Mouse (Mus musculus) liver, postnatal 0 days (tissue): ENCODE data around the gene Ppm1l. TPM values are rescaled to one million over a fixed set of nuclear protein-coding genes. Genes with fewer than 3 reads are reported as not detected.

Source experiments
- ATAC-seq: fragments of 200-750 bp; cut with Nextera tagmentation; 2 replicates; pipeline ENCODE4 v1.8.0; 2017; ENCODE audit warnings: mild to moderate bottlenecking, moderate library complexity
- DNase-seq: peaks from one replicate; pipeline ENCODE4 v3.0.0-alpha.2; 2016
- H3K27ac ChIP-seq: fragments of 300-500 bp; sonication (generic); 2 replicates; pipeline ENCODE4 v1.5.1; 2014; ENCODE audit warnings: antibody characterized with exemption, moderate library complexity, mild to moderate bottlenecking, low read depth
- H3K27me3 ChIP-seq: fragments of 300-500 bp; sonication (generic); 2 replicates; pipeline ENCODE4 v1.6.1; 2014; ENCODE audit warnings: low read length, control low read depth, mixed read lengths; ENCODE audit not compliant: insufficient read depth
- H3K36me3 ChIP-seq: fragments of 300-500 bp; sonication (generic); replicated peaks from 2 replicates; pipeline ENCODE4 v1.6.1; 2014; ENCODE audit warnings: mild to moderate bottlenecking, control low read depth, low read length, moderate library complexity, mixed read lengths; ENCODE audit not compliant: insufficient read depth
- H3K4me1 ChIP-seq: fragments of 300-500 bp; sonication (generic); 2 replicates; pipeline ENCODE4 v1.6.1; 2014; ENCODE audit warnings: antibody characterized with exemption, mild to moderate bottlenecking, control low read depth; ENCODE audit not compliant: insufficient read depth
- H3K4me2 ChIP-seq: fragments of 300-500 bp; sonication (generic); 2 replicates; pipeline ENCODE4 v1.6.1; 2014; ENCODE audit warnings: low read depth, mild to moderate bottlenecking, low read length, moderate library complexity, mixed read lengths
- H3K4me3 ChIP-seq: fragments of 300-500 bp; sonication (generic); 2 replicates; pipeline ENCODE4 v1.5.1; 2014; ENCODE audit warnings: low read depth, low read length
- H3K9ac ChIP-seq: fragments of 300-500 bp; sonication (generic); replicated peaks from 2 replicates; pipeline ENCODE4 v1.6.1; 2014; ENCODE audit warnings: mild to moderate bottlenecking, moderate library complexity
- H3K9me3 ChIP-seq: fragments of 300-500 bp; sonication (generic); 2 replicates; pipeline ENCODE4 v1.6.1; 2016; ENCODE audit warnings: mild to moderate bottlenecking, control low read depth, low read length, mixed read lengths
- CTCF ChIP-seq: sonication (generic); IDR thresholded peaks from 2 replicates; pipeline ENCODE4 v1.5.1; 2016; ENCODE audit warnings: antibody characterized with exemption, low read depth
- EP300 ChIP-seq: IDR thresholded peaks from 2 replicates; pipeline ENCODE4 v1.6.1; 2016; ENCODE audit warnings: antibody characterized with exemption, low read depth, mild to moderate bottlenecking
- WGBS: fragments of 180-500 bp; shearing (Covaris S2); extraction: QIAGEN DNeasy Blood & Tissue Kit; methylation state at CpG from one replicate; pipeline ENCODE4 v1.1.7; 2014; ENCODE audit not compliant: insufficient replicate concordance; 5-methylcytosine and 5-hydroxymethylcytosine counted together
- polyA plus RNA-seq: library from polyadenylated mRNA; unstranded; fragments of >200 nt; fragmentation: Nextera tagmentation; extraction: Ambion mirVana; gene quantifications from 2 replicates; pipeline ENCODE4 v1.2.1, GENCODE M21; 2015

The Ppm1l gene
- polyA plus RNA-seq, 1 experiment from 2014 or later: 2.8 TPM

DNA sequence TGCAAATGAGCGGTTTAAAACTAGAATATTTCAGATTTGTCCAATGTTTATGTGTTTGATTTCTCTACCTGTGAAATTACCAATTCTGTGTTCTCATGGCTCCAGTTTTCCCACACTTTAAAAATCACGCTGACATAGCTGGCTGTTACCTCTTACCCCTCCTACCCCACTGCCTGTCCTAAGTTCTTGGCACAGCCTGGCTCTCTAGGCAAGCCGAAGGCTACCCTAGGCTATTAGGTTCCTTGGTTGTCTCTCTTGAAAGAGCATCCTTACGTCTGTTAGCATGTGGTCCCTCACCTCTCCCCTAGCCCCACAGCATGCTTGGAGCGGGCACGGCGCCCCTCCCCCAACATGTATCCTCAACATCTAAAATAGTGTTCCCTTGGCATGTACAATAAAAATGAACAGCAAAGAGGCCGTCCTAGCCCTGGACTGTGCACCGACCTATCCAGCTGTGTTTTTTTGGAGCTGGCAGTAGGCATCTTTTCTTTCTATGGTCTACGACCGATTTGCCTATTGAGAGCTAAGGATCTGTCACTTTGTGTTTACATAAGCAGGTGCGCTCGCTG is 167.4 kb downstream of the Ppm1l start:
- H3K4me1 ChIP-seq: no peaks in the 10 kb centered on the region
- DNase-seq (no peak), ATAC-seq (no peak)
- no peaks in the 10 kb centered on the region for H3K27me3 ChIP-seq
- H3K9me3 ChIP-seq: no peaks in the 10 kb centered on the region
- 87% methylated on average over 13 of the region's 13 CpGs for WGBS
- TF ChIP-seq EP300: no peak
- TF ChIP-seq CTCF: no peak
- no peak overlapping the region for H3K9ac ChIP-seq
- H3K4me2 ChIP-seq: no peak overlapping the region
- no peaks in the 10 kb centered on the region for H3K36me3 ChIP-seq
- H3K27ac ChIP-seq: no peak overlapping the region
- H3K4me3 ChIP-seq: no peak overlapping the region

DNA sequence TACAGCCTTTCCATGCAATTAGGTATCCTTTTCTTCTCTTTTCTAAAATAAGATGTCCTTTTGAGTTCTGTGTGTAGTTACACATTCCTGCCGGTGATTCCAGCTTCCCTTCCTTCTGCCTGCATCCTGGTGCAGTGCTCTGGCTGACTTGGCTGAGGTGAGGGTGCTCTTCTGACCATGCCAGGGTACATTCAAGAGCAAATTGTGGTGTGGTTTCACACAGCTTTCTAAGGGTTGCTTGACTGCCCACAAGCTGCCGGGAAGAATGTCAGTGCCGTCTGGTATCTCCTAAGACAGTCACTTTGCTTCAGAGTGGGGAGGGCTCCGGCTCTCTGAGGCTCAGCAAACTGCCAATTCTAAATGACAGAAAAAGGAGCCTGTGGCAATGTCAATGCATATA is 167.9 kb downstream of the Ppm1l start:
- Histone ChIP-seq H3K4me1 (no peaks in the 10 kb centered on the region), H3K4me2 (no peak overlapping the region), H3K27ac (no peak overlapping the region), H3K36me3 (no peaks in the 10 kb centered on the region), H3K9me3 (no peaks in the 10 kb centered on the region), H3K4me3 (no peak overlapping the region), H3K9ac (no peak overlapping the region), H3K27me3 (no peaks in the 10 kb centered on the region)
- no peak for DNase-seq
- ATAC-seq: no peak
- no peak for TF ChIP-seq EP300
- no peak for TF ChIP-seq CTCF
- 65% methylated on average over 4 of the region's 4 CpGs for WGBS

DNA sequence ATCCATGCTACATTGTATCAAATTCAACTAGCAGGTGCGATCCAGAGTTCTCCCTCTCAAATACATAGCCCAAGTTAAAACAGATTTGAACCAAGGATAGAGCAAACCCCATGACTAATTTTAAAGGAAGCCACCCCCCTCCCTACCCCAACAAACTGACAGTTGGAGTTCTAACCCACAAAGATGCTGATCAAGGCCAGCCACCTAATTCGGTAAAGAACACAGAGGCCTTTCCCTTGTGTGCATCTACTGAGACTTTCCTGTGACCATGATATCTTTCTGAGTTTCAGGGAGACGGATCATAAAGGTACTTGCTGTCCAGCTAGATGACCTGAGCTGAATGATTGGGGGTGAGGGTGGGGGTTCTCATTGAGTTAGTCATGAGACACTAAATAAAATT is 168.7 kb downstream of the Ppm1l start:
- Histone ChIP-seq H3K4me3 (no peak overlapping the region), H3K27me3 (no peaks in the 10 kb centered on the region), H3K36me3 (no peaks in the 10 kb centered on the region), H3K4me1 (no peaks in the 10 kb centered on the region), H3K9ac (no peak overlapping the region), H3K9me3 (no peaks in the 10 kb centered on the region), H3K27ac (no peak overlapping the region), H3K4me2 (no peak overlapping the region)
- 59% methylated on average over 3 of the region's 3 CpGs for WGBS
- ATAC-seq (no peak), DNase-seq (no peak)
- TF ChIP-seq CTCF: no peak
- TF ChIP-seq EP300: no peak

DNA sequence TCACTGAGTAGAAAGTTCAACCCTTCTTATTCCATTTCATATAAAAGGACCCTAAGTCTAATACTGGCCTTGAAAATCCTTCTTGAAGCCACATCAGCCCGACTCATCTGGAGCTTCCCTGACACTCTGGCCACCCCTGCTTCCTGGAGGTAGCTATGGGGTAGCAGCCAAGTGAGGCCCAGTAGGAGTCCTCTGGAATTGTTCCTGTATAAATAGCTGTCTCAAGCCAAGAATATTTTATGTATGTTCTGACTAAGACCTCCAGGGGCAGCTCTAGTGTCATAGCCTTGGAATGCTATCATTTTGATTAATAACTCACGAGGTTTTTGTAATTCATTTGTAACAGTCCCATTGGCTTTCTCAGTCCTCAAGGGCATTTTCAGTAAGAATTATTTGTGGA is 169.1 kb downstream of the Ppm1l start:
- no peaks in the 10 kb centered on the region for H3K4me1 ChIP-seq
- WGBS: 66% methylated on average over 2 of the region's 2 CpGs
- H3K4me3 ChIP-seq: no peak overlapping the region
- no peaks in the 10 kb centered on the region for H3K27me3 ChIP-seq
- H3K9ac ChIP-seq: no peak overlapping the region
- TF ChIP-seq CTCF (no peak), EP300 (no peak)
- no peak overlapping the region for H3K27ac ChIP-seq
- no peaks in the 10 kb centered on the region for H3K9me3 ChIP-seq
- no peak for DNase-seq
- H3K4me2 ChIP-seq: no peak overlapping the region
- no peak for ATAC-seq
- H3K36me3 ChIP-seq: no peaks in the 10 kb centered on the region

DNA sequence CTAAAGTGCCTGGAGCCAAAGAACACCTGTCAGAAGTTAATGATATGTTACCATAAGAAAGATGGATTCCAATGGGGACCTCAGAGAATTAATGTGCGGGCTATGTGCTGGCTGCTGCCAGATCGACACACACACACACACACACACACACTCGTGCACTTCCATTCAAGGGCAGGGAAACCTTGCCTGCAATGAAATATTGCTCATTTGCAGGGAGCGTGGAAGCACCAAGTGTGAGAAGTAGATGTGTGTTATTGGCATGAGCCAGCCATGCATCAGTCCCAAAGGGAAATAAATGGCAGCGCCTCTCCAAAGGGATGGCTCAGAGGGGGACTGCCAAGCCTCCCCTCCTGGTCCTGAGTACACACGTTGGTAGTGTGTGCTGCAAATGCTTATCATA is 170.8 kb downstream of the Ppm1l start:
- Histone ChIP-seq H3K27me3 (no peaks in the 10 kb centered on the region), H3K36me3 (no peaks in the 10 kb centered on the region), H3K27ac (no peak overlapping the region), H3K4me1 (no peaks in the 10 kb centered on the region), H3K4me3 (no peak overlapping the region), H3K9me3 (no peaks in the 10 kb centered on the region), H3K4me2 (no peak overlapping the region), H3K9ac (no peak overlapping the region)
- WGBS: 87% methylated on average over 6 of the region's 6 CpGs
- TF ChIP-seq EP300 (no peak), CTCF (no peak)
- no peak for ATAC-seq
- DNase-seq: no peak

DNA sequence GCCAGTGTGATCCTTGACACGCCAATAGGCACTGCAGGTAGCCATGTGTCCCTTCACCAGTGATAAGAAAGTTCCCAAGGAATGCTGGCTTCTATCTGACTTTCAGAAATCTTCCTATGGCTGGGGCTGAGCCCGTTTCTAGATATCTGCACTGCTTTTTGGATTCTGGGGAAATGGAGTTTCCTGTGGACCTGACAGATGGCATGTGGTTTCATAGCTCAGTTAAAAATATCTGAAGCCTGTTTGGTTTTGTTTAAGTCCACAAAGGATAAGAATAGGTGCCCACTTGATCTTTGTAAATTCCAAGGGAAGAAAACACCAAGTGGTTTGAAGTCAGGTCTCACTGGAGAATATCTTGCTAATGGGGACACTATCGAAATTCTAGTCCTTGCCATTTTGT is 173.0 kb downstream of the Ppm1l start:
- 46% methylated on average over 3 of the region's 3 CpGs for WGBS
- no peak overlapping the region for H3K9ac ChIP-seq
- H3K27ac ChIP-seq: no peak overlapping the region
- no peak for ATAC-seq
- TF ChIP-seq CTCF (no peak), EP300 (no peak)
- no peak overlapping the region for H3K4me3 ChIP-seq
- no peaks in the 10 kb centered on the region for H3K9me3 ChIP-seq
- H3K4me2 ChIP-seq: no peak overlapping the region
- DNase-seq: no peak
- no peaks in the 10 kb centered on the region for H3K4me1 ChIP-seq
- no peaks in the 10 kb centered on the region for H3K36me3 ChIP-seq
- H3K27me3 ChIP-seq: no peaks in the 10 kb centered on the region

DNA sequence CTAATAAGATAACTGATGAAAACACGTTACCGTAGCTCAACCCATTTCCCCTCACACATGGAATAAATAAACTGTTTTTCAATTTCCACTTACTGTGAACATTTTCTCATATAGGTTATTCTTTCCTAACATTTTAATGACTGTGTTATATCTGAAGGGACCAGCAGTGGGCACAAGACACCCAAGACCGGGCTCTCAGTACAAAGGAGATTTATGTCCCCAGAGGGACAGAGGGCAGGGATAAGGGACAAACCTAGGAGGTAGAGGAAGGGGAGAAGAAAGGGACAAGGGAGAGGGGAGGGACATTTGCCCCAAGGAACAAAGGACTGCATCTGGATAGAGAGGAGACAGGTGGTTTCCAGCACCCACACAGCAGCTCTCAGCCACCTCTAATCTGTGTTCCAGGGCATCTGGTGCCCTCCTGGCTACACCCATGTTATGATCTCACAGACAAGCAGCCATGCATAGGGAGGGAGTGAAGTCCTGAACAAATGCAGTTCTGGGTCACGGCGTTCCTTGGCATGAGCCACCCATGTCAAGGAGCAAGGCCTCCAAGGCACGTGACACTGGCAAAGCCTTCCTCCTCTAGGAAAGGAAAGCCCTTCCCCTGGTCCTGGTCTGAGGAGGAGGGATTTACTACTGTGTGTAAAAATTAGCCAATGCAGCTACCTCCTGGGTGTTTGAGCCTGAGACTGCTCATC is 174.5 kb downstream of the Ppm1l start:
- ATAC-seq (no peak), DNase-seq (no peak)
- H3K36me3 ChIP-seq: no peaks in the 10 kb centered on the region
- no peak overlapping the region for H3K4me3 ChIP-seq
- TF ChIP-seq CTCF (no peak), EP300 (no peak)
- no peaks in the 10 kb centered on the region for H3K9me3 ChIP-seq
- H3K4me1 ChIP-seq: no peaks in the 10 kb centered on the region
- H3K27ac ChIP-seq: no peak overlapping the region
- 86% methylated on average over 6 of the region's 6 CpGs for WGBS
- H3K4me2 ChIP-seq: no peak overlapping the region
- no peak overlapping the region for H3K9ac ChIP-seq
- H3K27me3 ChIP-seq: no peaks in the 10 kb centered on the region
